ENCODE assay signal across 9 mouse cellular contexts in the genomic region with DNA sequence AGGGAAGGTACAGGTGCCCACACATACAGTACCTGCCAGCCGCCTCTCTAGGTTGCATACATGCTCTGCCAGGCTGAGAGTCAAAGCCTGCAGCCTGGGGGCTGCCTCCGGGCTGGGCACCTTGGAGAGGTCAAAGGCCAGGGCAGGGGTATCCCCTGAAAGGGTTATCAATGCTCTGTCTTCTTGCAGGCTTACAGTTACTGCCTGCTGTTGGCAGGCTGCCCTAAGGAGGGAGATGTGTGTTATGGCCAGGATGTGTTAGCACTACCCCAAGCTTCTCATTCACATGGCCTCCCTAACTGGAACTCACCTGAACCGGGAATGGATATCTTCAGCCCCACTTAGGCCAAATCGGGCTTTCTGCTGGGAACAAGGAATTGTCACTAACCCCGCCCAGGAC. TPM values are rescaled to one million over a fixed set of nuclear protein-coding genes. Genes with fewer than 3 reads are reported as not detected.
A peak's percentile ranks its signal among the peaks of the same experiment; 100 is the strongest.
DNase-seq lines count a peak whose midpoint lies in the region; ATAC-seq lines count a peak whose summit lies in the region.
"Had no signal": no experiment of that assay in that cellular context is flagged by ENCODE, and none has a peak within 500 bp of the region (broad histone marks: within the 10 kb centered on the region; RNA-seq: fewer than 3 reads in every experiment).

No protein-coding gene starts in this region.

- peak overlapping the region; percentile 81 for H3K9ac ChIP-seq in hindbrain, embryonic 12.5 days
- peak overlapping the region; percentile 84 for H3K9ac ChIP-seq in liver, embryonic 12.5 days
- H3K9ac ChIP-seq in stomach, embryonic 14.5 days (replicated peaks; ENCODE audit: low read depth, low read length), result peak overlapping the region; percentile 39

- no peaks in the 10 kb centered on the region for H3K9me3 ChIP-seq in hindbrain, embryonic 12.5 days (replicated peaks)
- no peaks in the 10 kb centered on the region for H3K9me3 ChIP-seq in liver, embryonic 12.5 days (replicated peaks)
- no peaks in the 10 kb centered on the region for H3K9me3 ChIP-seq in stomach, embryonic 14.5 days (ENCODE audit: control insufficient read depth, low read depth, low read length)

- H3K4me3 ChIP-seq in hindbrain, embryonic 12.5 days, result peak overlapping the region; percentile 63
- peak overlapping the region; percentile 79 for H3K4me3 ChIP-seq in liver, embryonic 12.5 days
- peak overlapping the region; percentile 47 for H3K4me3 ChIP-seq in stomach, embryonic 14.5 days (ENCODE audit: low read depth, low read length)

- peak overlapping the region; percentile 80 for H3K4me2 ChIP-seq in hindbrain, embryonic 12.5 days (replicated peaks)
- peak overlapping the region; percentile 96 for H3K4me2 ChIP-seq in liver, embryonic 12.5 days
- H3K4me2 ChIP-seq in stomach, embryonic 14.5 days (replicated peaks; ENCODE audit: low read depth, low read length), result peak overlapping the region; percentile 55

- DNase-seq in gastrocnemius, adult 18-20 months (ENCODE audit: low spot score), result peak; percentile 18
- no peak for DNase-seq in gastrocnemius, postnatal 25 days
- DNase-seq in thymus, postnatal 14 days, result peak; percentile 33
- DNase-seq in thymus, postnatal 0 days (ENCODE audit: low spot score), result no peak
- no peak for DNase-seq in embryo, embryonic 11 days

- peak; percentile 29 for ATAC-seq in hindbrain, embryonic 12.5 days (ENCODE audit: low FRiP score)
- no peak for ATAC-seq in liver, embryonic 12.5 days
- ATAC-seq in stomach, embryonic 14.5 days (ENCODE audit: insufficient number of reproducible peaks, insufficient read depth, low FRiP score, low read depth), result no peak

- peaks cover 18% of the 10 kb centered on the region; the same call in 1 of the 2 replicates for H3K36me3 ChIP-seq in hindbrain, embryonic 12.5 days
- H3K36me3 ChIP-seq in liver, embryonic 12.5 days, result peaks cover 6% of the 10 kb centered on the region; the same call in 1 of the 2 replicates
- H3K36me3 ChIP-seq in stomach, embryonic 14.5 days (ENCODE audit: control insufficient read depth, insufficient read depth, low read length), result peaks cover 6% of the 10 kb centered on the region

- no peaks in the 10 kb centered on the region for H3K27me3 ChIP-seq in hindbrain, embryonic 12.5 days
- H3K27me3 ChIP-seq in liver, embryonic 12.5 days (replicated peaks), result no peaks in the 10 kb centered on the region
- H3K27me3 ChIP-seq in stomach, embryonic 14.5 days (ENCODE audit: control insufficient read depth, insufficient read depth, low read length), result no peaks in the 10 kb centered on the region

- 37% methylated on average over 5 of the region's 5 CpGs for WGBS in hindbrain, embryonic 12.5 days
- 28% methylated on average over 5 of the region's 5 CpGs for WGBS in liver, embryonic 12.5 days (ENCODE audit: insufficient replicate concordance)
- 28% methylated on average over 5 of the region's 5 CpGs for WGBS in stomach, embryonic 14.5 days

- H3K27ac ChIP-seq in hindbrain, embryonic 12.5 days, result peak overlapping the region; percentile 94
- H3K27ac ChIP-seq in liver, embryonic 12.5 days, result peak overlapping the region; percentile 90
- peak overlapping the region; percentile 75; the same call in 1 of the 2 replicates for H3K27ac ChIP-seq in stomach, embryonic 14.5 days (ENCODE audit: low read length)

- peaks cover 19% of the 10 kb centered on the region for H3K4me1 ChIP-seq in hindbrain, embryonic 12.5 days
- H3K4me1 ChIP-seq in liver, embryonic 12.5 days, result peaks cover 40% of the 10 kb centered on the region
- peaks cover 17% of the 10 kb centered on the region for H3K4me1 ChIP-seq in stomach, embryonic 14.5 days (ENCODE audit: control insufficient read depth, insufficient read depth, low read length)

RNA-seq across cellular contexts. Expression of a gene that starts 0.8 kb away (rescaled TPM):
- total RNA-seq in gastrocnemius, adult 18-20 months (2021), result 10 to 100 TPM; 13.7 to 15.1 TPM
- 10 to 100 TPM; 13.7 to 16.2 TPM for total RNA-seq in gastrocnemius, postnatal 25 days (2021)
- 72.4 and 83.3 TPM in 2 replicates for polyA plus RNA-seq in thymus, postnatal 0 days (2015; fragmentation: Nextera tagmentation; extraction: Ambion mirVana)
- 41.6 and 49.4 TPM in 2 replicates for polyA plus RNA-seq in hindbrain, embryonic 12.5 days (2016; fragmentation: Nextera tagmentation; extraction: Ambion mirVana)
- 9.1 and 11.4 TPM in 2 replicates for polyA plus RNA-seq in liver, embryonic 12.5 days (2016; fragmentation: Nextera tagmentation; extraction: Ambion mirVana)
- polyA plus RNA-seq in stomach, embryonic 14.5 days (2014; fragmentation: Nextera tagmentation; extraction: Ambion mirVana), result 30.3 and 34.2 TPM in 2 replicates

RNA-seq across cellular contexts. Expression of a gene that starts 3.5 kb away (rescaled TPM):
- total RNA-seq in gastrocnemius, adult 18-20 months (2021), result 1 to 10 TPM in 1 of 2 experiments, under 1 TPM in 1; 0.39 to 1.0 TPM
- under 1 TPM; 0.35 to 0.64 TPM for total RNA-seq in gastrocnemius, postnatal 25 days (2021)
- polyA plus RNA-seq in thymus, postnatal 0 days (2015; fragmentation: Nextera tagmentation; extraction: Ambion mirVana), result 3.6 and 4.7 TPM in 2 replicates
- polyA plus RNA-seq in hindbrain, embryonic 12.5 days (2016; fragmentation: Nextera tagmentation; extraction: Ambion mirVana), result 2.3 and 2.4 TPM in 2 replicates
- 0.45 and 0.68 TPM in 2 replicates for polyA plus RNA-seq in liver, embryonic 12.5 days (2016; fragmentation: Nextera tagmentation; extraction: Ambion mirVana)
- polyA plus RNA-seq in stomach, embryonic 14.5 days (2014; fragmentation: Nextera tagmentation; extraction: Ambion mirVana), result 7.2 and 9.0 TPM in 2 replicates

RNA-seq across cellular contexts. Expression of a gene that starts 9.7 kb away (rescaled TPM):
- not detected for total RNA-seq in gastrocnemius, adult 18-20 months (2021)
- not detected for total RNA-seq in gastrocnemius, postnatal 25 days (2021)
- 6.3 TPM in 2 replicates for polyA plus RNA-seq in thymus, postnatal 0 days (2015; fragmentation: Nextera tagmentation; extraction: Ambion mirVana)
- 2.8 and 3.0 TPM in 2 replicates for polyA plus RNA-seq in hindbrain, embryonic 12.5 days (2016; fragmentation: Nextera tagmentation; extraction: Ambion mirVana)
- polyA plus RNA-seq in liver, embryonic 12.5 days (2016; fragmentation: Nextera tagmentation; extraction: Ambion mirVana), result 0.20 and 0.22 TPM in 2 replicates
- polyA plus RNA-seq in stomach, embryonic 14.5 days (2014; fragmentation: Nextera tagmentation; extraction: Ambion mirVana), result 5.3 and 6.4 TPM in 2 replicates

RNA-seq across cellular contexts. Expression of a gene that starts 31.6 kb away (rescaled TPM):
- total RNA-seq in gastrocnemius, adult 18-20 months (2021), result 10 to 100 TPM; 14.1 to 15.5 TPM
- total RNA-seq in gastrocnemius, postnatal 25 days (2021), result 10 to 100 TPM; 12.5 to 16.2 TPM
- 3.3 and 4.7 TPM in 2 replicates for polyA plus RNA-seq in thymus, postnatal 0 days (2015; fragmentation: Nextera tagmentation; extraction: Ambion mirVana)
- polyA plus RNA-seq in hindbrain, embryonic 12.5 days (2016; fragmentation: Nextera tagmentation; extraction: Ambion mirVana), result 10.1 and 10.6 TPM in 2 replicates
- polyA plus RNA-seq in liver, embryonic 12.5 days (2016; fragmentation: Nextera tagmentation; extraction: Ambion mirVana), result 2.8 and 3.1 TPM in 2 replicates
- polyA plus RNA-seq in stomach, embryonic 14.5 days (2014; fragmentation: Nextera tagmentation; extraction: Ambion mirVana), result 5.4 and 6.4 TPM in 2 replicates

RNA-seq across cellular contexts. Expression of a gene that starts 33.6 kb away (rescaled TPM):
- total RNA-seq in gastrocnemius, adult 18-20 months (2021), result not detected
- not detected for total RNA-seq in gastrocnemius, postnatal 25 days (2021)
- not detected in 2 replicates for polyA plus RNA-seq in thymus, postnatal 0 days (2015; fragmentation: Nextera tagmentation; extraction: Ambion mirVana)
- polyA plus RNA-seq in hindbrain, embryonic 12.5 days (2016; fragmentation: Nextera tagmentation; extraction: Ambion mirVana), result not detected in 2 replicates
- polyA plus RNA-seq in liver, embryonic 12.5 days (2016; fragmentation: Nextera tagmentation; extraction: Ambion mirVana), result not detected in 2 replicates
- not detected in 2 replicates for polyA plus RNA-seq in stomach, embryonic 14.5 days (2014; fragmentation: Nextera tagmentation; extraction: Ambion mirVana)
- total RNA-seq: heart, adult 18-20 months had no signal

Comparison
In these comparisons a context has a peak if more than half of its experiments do, and no peak if none do; other contexts are left out.
1. DNase-seq: peak in gastrocnemius, adult 18-20 months (single experiment) and thymus, postnatal 14 days (single experiment); none in gastrocnemius, postnatal 25 days (single experiment), thymus, postnatal 0 days (single experiment) and embryo, embryonic 11 days (single experiment).
2. Peak in every context shown above with its lines, with median percentiles within 50 percentile points of each other: H3K27ac ChIP-seq, H3K4me2 ChIP-seq, H3K4me3 ChIP-seq and H3K9ac ChIP-seq.